Mouse (Mus musculus): ENCODE results near the gene Cep55. TPM values are rescaled to one million over a fixed set of nuclear protein-coding genes. Genes with fewer than 3 reads are reported as not detected.

The Cep55 gene
- polyA plus RNA-seq (2014; fragmentation: Nextera tagmentation; extraction: Ambion mirVana), result 28.1 and 30.5 TPM in 2 replicates

- no peaks in the 10 kb centered on the region for H3K27me3 ChIP-seq (ENCODE audit: control insufficient read depth, insufficient read depth, low read length)
- WGBS (ENCODE audit: insufficient replicate concordance), result under 1% methylated on average over 34 of the region's 36 CpGs
- ATAC-seq (replicated peaks; ENCODE audit: insufficient number of reproducible peaks, low FRiP score, low TSS enrichment), result peak; percentile 93
Measured at GRCm38 (mm10) chr19:38054720-38055192, at the start of gene Cep55. Gene Cep55 (plus strand): TSS chr19:38055011.

GRCm38 (mm10) chr19:38011379-38011778 is 43.4 kb upstream of the Cep55 start:
- WGBS (ENCODE audit: insufficient replicate concordance), result 49% methylated on average over 1 of the region's 1 CpGs
- no peaks in the 10 kb centered on the region for H3K27me3 ChIP-seq (ENCODE audit: control insufficient read depth, insufficient read depth, low read length)
- no peak overlapping the region for H3K4me2 ChIP-seq
- ATAC-seq (replicated peaks; ENCODE audit: insufficient number of reproducible peaks, low FRiP score, low TSS enrichment), result no peak
- no peaks in the 10 kb centered on the region for H3K4me1 ChIP-seq (ENCODE audit: control insufficient read depth, insufficient read depth, low read length)
- no peaks in the 10 kb centered on the region for H3K36me3 ChIP-seq (ENCODE audit: control insufficient read depth, insufficient read depth, low read length)
- H3K9me3 ChIP-seq (replicated peaks; ENCODE audit: control insufficient read depth, low read length), result no peaks in the 10 kb centered on the region
- H3K27ac ChIP-seq (ENCODE audit: low read depth, low read length), result no peak overlapping the region
- no peak overlapping the region for H3K9ac ChIP-seq (ENCODE audit: low read depth, low read length)
- no peak overlapping the region for H3K4me3 ChIP-seq (ENCODE audit: low read depth, low read length)

More at GRCm38 (mm10) chr19:38054720-38055192, at the start of gene Cep55:
- Histone ChIP-seq H3K9ac (ENCODE audit: low read depth, low read length) (peak within 1 kb of the TSS; percentile 81), H3K27ac (ENCODE audit: low read depth, low read length) (peak within 1 kb of the TSS; percentile 63), H3K4me3 (ENCODE audit: low read depth, low read length) (peak within 1 kb of the TSS; percentile 58), H3K9me3 (replicated peaks; ENCODE audit: control insufficient read depth, low read length) (no peaks in the 10 kb centered on the region), H3K4me1 (ENCODE audit: control insufficient read depth, insufficient read depth, low read length) (peaks cover 6% of the 10 kb centered on the region; the same call in 1 of the 2 replicates), H3K36me3 (ENCODE audit: control insufficient read depth, insufficient read depth, low read length) (peaks cover 3% of the 10 kb centered on the region; the same call in 1 of the 2 replicates), H3K4me2 (peak within 1 kb of the TSS; percentile 69)

GRCm38 (mm10) chr19:38014443-38014842 is 40.4 kb upstream of the Cep55 start:
- Histone ChIP-seq H3K4me1 (ENCODE audit: control insufficient read depth, insufficient read depth, low read length) (no peaks in the 10 kb centered on the region), H3K36me3 (ENCODE audit: control insufficient read depth, insufficient read depth, low read length) (no peaks in the 10 kb centered on the region), H3K9ac (ENCODE audit: low read depth, low read length) (no peak overlapping the region), H3K27ac (ENCODE audit: low read depth, low read length) (no peak overlapping the region), H3K4me3 (ENCODE audit: low read depth, low read length) (no peak overlapping the region), H3K4me2 (no peak overlapping the region), H3K9me3 (replicated peaks; ENCODE audit: control insufficient read depth, low read length) (no peaks in the 10 kb centered on the region), H3K27me3 (ENCODE audit: control insufficient read depth, insufficient read depth, low read length) (no peaks in the 10 kb centered on the region)
- ATAC-seq (replicated peaks; ENCODE audit: insufficient number of reproducible peaks, low FRiP score, low TSS enrichment), result no peak
- WGBS (ENCODE audit: insufficient replicate concordance), result 68% methylated on average over 5 of the region's 5 CpGs

- no peaks in the 10 kb centered on the region for H3K9me3 ChIP-seq (replicated peaks; ENCODE audit: control insufficient read depth, low read length)
- H3K4me3 ChIP-seq (ENCODE audit: low read depth, low read length), result no peak overlapping the region
- no peak overlapping the region for H3K27ac ChIP-seq (ENCODE audit: low read depth, low read length)
- 11% methylated on average over 1 of the region's 1 CpGs for WGBS (ENCODE audit: insufficient replicate concordance)
- no peak overlapping the region for H3K4me2 ChIP-seq
- H3K27me3 ChIP-seq (ENCODE audit: control insufficient read depth, insufficient read depth, low read length), result no peaks in the 10 kb centered on the region
- ATAC-seq (replicated peaks; ENCODE audit: insufficient number of reproducible peaks, low FRiP score, low TSS enrichment), result peak; percentile 67; the same call in 1 of the 2 replicates
- no peaks in the 10 kb centered on the region for H3K36me3 ChIP-seq (ENCODE audit: control insufficient read depth, insufficient read depth, low read length)
- no peaks in the 10 kb centered on the region for H3K4me1 ChIP-seq (ENCODE audit: control insufficient read depth, insufficient read depth, low read length)
- no peak overlapping the region for H3K9ac ChIP-seq (ENCODE audit: low read depth, low read length)
Measured at GRCm38 (mm10) chr19:38015180-38015872, 39.5 kb upstream of the Cep55 start.

- Histone ChIP-seq H3K27me3 (ENCODE audit: control insufficient read depth, insufficient read depth, low read length) (no peaks in the 10 kb centered on the region), H3K4me2 (no peak overlapping the region), H3K4me3 (ENCODE audit: low read depth, low read length) (no peak overlapping the region), H3K27ac (ENCODE audit: low read depth, low read length) (no peak overlapping the region), H3K9ac (ENCODE audit: low read depth, low read length) (no peak overlapping the region), H3K4me1 (ENCODE audit: control insufficient read depth, insufficient read depth, low read length) (no peaks in the 10 kb centered on the region), H3K36me3 (ENCODE audit: control insufficient read depth, insufficient read depth, low read length) (no peaks in the 10 kb centered on the region), H3K9me3 (replicated peaks; ENCODE audit: control insufficient read depth, low read length) (no peaks in the 10 kb centered on the region)
- ATAC-seq (replicated peaks; ENCODE audit: insufficient number of reproducible peaks, low FRiP score, low TSS enrichment), result no peak
- 58% methylated on average over 1 of the region's 1 CpGs for whole genome bisulfite sequencing (ENCODE audit: insufficient replicate concordance)
Measured at GRCm38 (mm10) chr19:38015873-38016254, 38.9 kb upstream of the Cep55 start.

GRCm38 (mm10) chr19:38022710-38023109 is 32.1 kb upstream of the Cep55 start:
- 51% methylated on average over 4 of the region's 4 CpGs for WGBS (ENCODE audit: insufficient replicate concordance)

GRCm38 (mm10) chr19:38023603-38024002 is 31.2 kb upstream of the Cep55 start:
- Histone ChIP-seq H3K27me3 (ENCODE audit: control insufficient read depth, insufficient read depth, low read length) (no peaks in the 10 kb centered on the region), H3K27ac (ENCODE audit: low read depth, low read length) (no peak overlapping the region)

More at GRCm38 (mm10) chr19:38022710-38023109, 32.1 kb upstream of the Cep55 start:
- H3K9me3 ChIP-seq (replicated peaks; ENCODE audit: control insufficient read depth, low read length), result no peaks in the 10 kb centered on the region
- no peaks in the 10 kb centered on the region for H3K36me3 ChIP-seq (ENCODE audit: control insufficient read depth, insufficient read depth, low read length)
- no peak overlapping the region for H3K27ac ChIP-seq (ENCODE audit: low read depth, low read length)
- H3K4me2 ChIP-seq, result no peak overlapping the region
- H3K9ac ChIP-seq (ENCODE audit: low read depth, low read length), result no peak overlapping the region
- no peak overlapping the region for H3K4me3 ChIP-seq (ENCODE audit: low read depth, low read length)
- peaks cover 18% of the 10 kb centered on the region for H3K4me1 ChIP-seq (ENCODE audit: control insufficient read depth, insufficient read depth, low read length)
- no peaks in the 10 kb centered on the region for H3K27me3 ChIP-seq (ENCODE audit: control insufficient read depth, insufficient read depth, low read length)
- ATAC-seq (replicated peaks; ENCODE audit: insufficient number of reproducible peaks, low FRiP score, low TSS enrichment), result no peak

GRCm38 (mm10) chr19:38025254-38026041 is 29.4 kb upstream of the Cep55 start:
- Histone ChIP-seq H3K27ac (ENCODE audit: low read depth, low read length) (peak overlapping the region; percentile 57; the same call in 1 of the 2 replicates), H3K36me3 (ENCODE audit: control insufficient read depth, insufficient read depth, low read length) (no peaks in the 10 kb centered on the region), H3K4me3 (ENCODE audit: low read depth, low read length) (no peak overlapping the region), H3K9me3 (replicated peaks; ENCODE audit: control insufficient read depth, low read length) (no peaks in the 10 kb centered on the region), H3K4me1 (ENCODE audit: control insufficient read depth, insufficient read depth, low read length) (peaks cover 25% of the 10 kb centered on the region), H3K27me3 (ENCODE audit: control insufficient read depth, insufficient read depth, low read length) (no peaks in the 10 kb centered on the region), H3K9ac (ENCODE audit: low read depth, low read length) (no peak overlapping the region), H3K4me2 (no peak overlapping the region)
- ATAC-seq (replicated peaks; ENCODE audit: insufficient number of reproducible peaks, low FRiP score, low TSS enrichment), result 0 out of 2 replicates have a peak, but pooled peaks have one; percentile 49
- WGBS (ENCODE audit: insufficient replicate concordance), result 39% methylated on average over 8 of the region's 9 CpGs

More at GRCm38 (mm10) chr19:38023603-38024002, 31.2 kb upstream of the Cep55 start:
- no peak overlapping the region for H3K4me2 ChIP-seq
- no peaks in the 10 kb centered on the region for H3K36me3 ChIP-seq (ENCODE audit: control insufficient read depth, insufficient read depth, low read length)
- 70% methylated on average over 4 of the region's 4 CpGs for WGBS (ENCODE audit: insufficient replicate concordance)
- ATAC-seq (replicated peaks; ENCODE audit: insufficient number of reproducible peaks, low FRiP score, low TSS enrichment), result no peak
- peaks cover 18% of the 10 kb centered on the region for H3K4me1 ChIP-seq (ENCODE audit: control insufficient read depth, insufficient read depth, low read length)
- no peak overlapping the region for H3K9ac ChIP-seq (ENCODE audit: low read depth, low read length)
- no peak overlapping the region for H3K4me3 ChIP-seq (ENCODE audit: low read depth, low read length)
- H3K9me3 ChIP-seq (replicated peaks; ENCODE audit: control insufficient read depth, low read length), result no peaks in the 10 kb centered on the region

Measured in heart, embryonic 11.5 days (tissue).